Mouse (Mus musculus) liver, postnatal 0 days (tissue): ENCODE measurements around the gene Gramd1a.

Source experiments
- CTCF ChIP-seq: sonication (generic); IDR thresholded peaks from 2 replicates; pipeline ENCODE4 v1.5.1; 2016; ENCODE audit warnings: antibody characterized with exemption, low read depth
- EP300 ChIP-seq: IDR thresholded peaks from 2 replicates; pipeline ENCODE4 v1.6.1; 2016; ENCODE audit warnings: antibody characterized with exemption, low read depth, mild to moderate bottlenecking

GRCm38 (mm10) chr7:31085171-31085570 lies 70.5 kb downstream of the Gramd1a start:
- no peak for TF ChIP-seq CTCF
- TF ChIP-seq EP300: no peak
